Mouse (Mus musculus) ES-E14 (cell line): ENCODE results near the gene R3hdm4.

Experiments used
- HCFC1 ChIP-seq: IDR thresholded peaks from 2 replicates; pipeline ENCODE4 v1.6.1; 2012; ENCODE audit warnings: low read length, inconsistent platforms, borderline replicate concordance; ENCODE audit not compliant: insufficient read depth
- ZC3H11A ChIP-seq: IDR thresholded peaks from 2 replicates; pipeline ENCODE4 v1.6.1; 2012; ENCODE audit warnings: low read depth, mild to moderate bottlenecking, inconsistent platforms, low read length, borderline replicate concordance

GRCm38 (mm10) chr10:79871845-79872244 is 49.2 kb downstream of the R3hdm4 start:
- no peak for TF ChIP-seq ZC3H11A
- TF ChIP-seq HCFC1 = no peak
